Mouse (Mus musculus) neural tube, embryonic 11.5 days (tissue): ENCODE measurements around the gene Pip5k1c. TPM values are rescaled to one million over a fixed set of nuclear protein-coding genes. Genes with fewer than 3 reads are reported as not detected.

Experiments used
- ATAC-seq: fragments of 200-750 bp; cut with Nextera tagmentation; 2 replicates; pipeline ENCODE4 v1.8.0; 2017; ENCODE audit warnings: moderate number of reproducible peaks, mild to moderate bottlenecking, moderate TSS enrichment, moderate library complexity; ENCODE audit not compliant: insufficient read depth, low FRiP score, low TSS enrichment
- DNase-seq: peaks from one replicate; pipeline ENCODE4 v3.0.0-alpha.2; 2015; ENCODE audit warnings: low spot score
- H3K27ac ChIP-seq: fragments of 300-500 bp; sonication (generic); 2 replicates; pipeline ENCODE4 v1.5.1; 2014; ENCODE audit warnings: low read depth, mild to moderate bottlenecking, low read length
- H3K27me3 ChIP-seq: fragments of 300-500 bp; sonication (generic); 2 replicates; pipeline ENCODE4 v1.6.1; 2014; ENCODE audit warnings: mild to moderate bottlenecking, low read length, mixed read lengths; ENCODE audit not compliant: control insufficient read depth, insufficient read depth
- H3K36me3 ChIP-seq: fragments of 300-500 bp; sonication (generic); 2 replicates; pipeline ENCODE4 v1.6.1; 2014; ENCODE audit warnings: mild to moderate bottlenecking, low read length, moderate library complexity, mixed read lengths; ENCODE audit not compliant: control insufficient read depth, insufficient read depth
- H3K4me1 ChIP-seq: fragments of 300-500 bp; sonication (generic); 2 replicates; pipeline ENCODE4 v1.6.1; 2014; ENCODE audit warnings: low read length, mixed read lengths; ENCODE audit not compliant: control insufficient read depth, insufficient read depth
- H3K4me2 ChIP-seq: fragments of 300-500 bp; sonication (generic); 2 replicates; pipeline ENCODE4 v1.6.1; 2014; ENCODE audit warnings: low read depth, mild to moderate bottlenecking, moderate library complexity
- H3K4me3 ChIP-seq: fragments of 300-500 bp; sonication (generic); 2 replicates; pipeline ENCODE4 v1.5.1; 2014; ENCODE audit warnings: low read depth, low read length
- H3K9ac ChIP-seq: fragments of 300-500 bp; sonication (generic); 2 replicates; pipeline ENCODE4 v1.6.1; 2014; ENCODE audit warnings: mild to moderate bottlenecking, low read length
- H3K9me3 ChIP-seq: fragments of 300-500 bp; sonication (generic); 2 replicates; pipeline ENCODE4 v1.6.1; 2016; ENCODE audit warnings: low read length; ENCODE audit not compliant: control insufficient read depth
- WGBS: fragments of 180-500 bp; shearing (Covaris S2); extraction: QIAGEN DNeasy Blood & Tissue Kit; methylation state at CpG from one replicate; pipeline ENCODE4 v1.1.7; 2014; 5-methylcytosine and 5-hydroxymethylcytosine counted together
- polyA plus RNA-seq: library from polyadenylated mRNA; unstranded; fragments of >200 nt; fragmentation: Nextera tagmentation; extraction: Ambion mirVana; gene quantifications from 2 replicates; pipeline ENCODE4 v1.2.1, GENCODE M21; 2014

Pip5k1c gene
- polyA plus RNA-seq, 1 experiment from 2014 or later, result 64.6 TPM

DNA sequence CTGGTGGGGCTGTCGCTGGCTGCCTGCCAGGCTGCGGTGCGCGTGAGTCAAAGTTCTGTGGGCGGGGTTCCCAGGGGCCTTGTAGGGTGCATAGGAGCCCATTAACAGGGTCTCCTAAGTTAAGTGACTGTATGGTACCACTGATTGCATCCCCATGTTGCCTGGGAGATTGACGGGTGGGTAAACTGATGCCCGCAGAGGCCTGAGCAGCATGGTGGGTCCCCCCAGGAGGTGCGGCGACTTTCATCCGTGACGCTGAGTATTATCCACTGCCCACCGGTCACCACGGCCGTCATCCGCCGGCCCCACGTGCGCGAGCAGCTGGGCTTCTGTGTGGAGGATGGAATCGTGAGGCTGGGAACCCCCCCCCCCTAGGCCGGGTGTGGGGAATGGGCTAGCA lies 20.4 kb upstream of the Pip5k1c start:
- H3K9me3 ChIP-seq, result no peaks in the 10 kb centered on the region
- DNase-seq (no peak), ATAC-seq (no peak)
- H3K9ac ChIP-seq, result no peak overlapping the region
- no peak overlapping the region for H3K4me2 ChIP-seq
- H3K4me1 ChIP-seq, result peaks cover 6% of the 10 kb centered on the region; the same call in 1 of the 2 replicates
- no peak overlapping the region for H3K27ac ChIP-seq
- no peak overlapping the region for H3K4me3 ChIP-seq
- peaks cover 12% of the 10 kb centered on the region for H3K36me3 ChIP-seq
- WGBS, result 94% methylated on average over 21 of the region's 21 CpGs
- no peaks in the 10 kb centered on the region for H3K27me3 ChIP-seq

DNA sequence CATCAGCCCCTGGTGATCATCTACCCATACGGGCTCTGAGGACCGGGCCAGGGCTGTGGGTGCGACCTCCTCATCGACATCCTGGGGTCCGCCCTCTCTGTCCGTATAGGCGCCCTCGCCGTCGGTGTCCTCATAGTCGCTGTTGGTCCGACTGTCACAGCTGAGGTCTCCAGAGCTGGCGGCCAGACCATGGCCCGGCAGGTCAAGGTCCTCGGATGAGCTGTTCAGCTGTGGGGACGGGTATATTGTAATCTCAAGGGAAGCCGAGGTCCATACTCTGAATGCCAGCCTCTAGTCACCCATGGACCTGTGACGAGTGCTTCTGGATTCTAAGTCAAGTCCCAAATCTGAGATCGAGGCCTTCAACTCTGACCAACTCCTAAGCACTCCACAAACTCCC lies 18.9 kb upstream of the Pip5k1c start:
- Histone ChIP-seq H3K4me3 (no peak overlapping the region), H3K4me2 (no peak overlapping the region), H3K36me3 (peaks cover 12% of the 10 kb centered on the region), H3K27me3 (no peaks in the 10 kb centered on the region), H3K9me3 (no peaks in the 10 kb centered on the region), H3K4me1 (peaks cover 1% of the 10 kb centered on the region; the same call in 1 of the 2 replicates), H3K9ac (no peak overlapping the region), H3K27ac (no peak overlapping the region)
- no peak for ATAC-seq
- WGBS, result 94% methylated on average over 19 of the region's 19 CpGs
- DNase-seq, result no peak

- ATAC-seq (no peak), DNase-seq (no peak)
- no peak overlapping the region for H3K4me3 ChIP-seq
- no peak overlapping the region for H3K27ac ChIP-seq
- H3K4me1 ChIP-seq, result no peaks in the 10 kb centered on the region
- H3K9ac ChIP-seq, result no peak overlapping the region
- WGBS, result 70% methylated on average over 22 of the region's 22 CpGs
- H3K36me3 ChIP-seq, result no peaks in the 10 kb centered on the region; the same call in 1 of the 2 replicates
- H3K4me2 ChIP-seq, result no peak overlapping the region
- 0 out of 2 replicates have a peak, but pooled peaks cover 3% of the 10 kb centered on the region for H3K27me3 ChIP-seq
- no peaks in the 10 kb centered on the region for H3K9me3 ChIP-seq
These were observed 15.1 kb upstream of the Pip5k1c start for GRCm38 (mm10) chr10:81277676-81278075.

DNA sequence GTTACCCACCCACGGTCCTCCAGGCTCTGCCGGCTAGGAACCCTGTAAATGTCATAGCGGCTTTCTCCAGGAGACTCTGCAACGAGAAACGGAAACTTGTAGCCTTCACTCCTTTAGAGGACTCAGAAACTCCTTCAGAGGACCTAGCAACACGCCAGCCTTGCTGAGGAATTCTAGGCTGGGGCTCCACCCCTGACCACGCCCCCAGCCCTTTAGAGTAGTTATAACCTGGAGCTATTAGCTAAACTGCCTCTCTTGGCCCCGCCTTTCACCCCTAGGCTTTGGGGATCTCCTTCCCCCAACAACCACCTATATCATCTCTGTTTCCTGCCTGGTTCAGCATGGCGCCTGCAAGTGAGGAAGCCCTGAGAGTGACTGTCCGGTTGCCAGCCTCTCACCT lies 13.3 kb upstream of the Pip5k1c start:
- H3K4me1 ChIP-seq, result no peaks in the 10 kb centered on the region
- H3K9me3 ChIP-seq, result no peaks in the 10 kb centered on the region
- DNase-seq (no peak), ATAC-seq (no peak)
- H3K27me3 ChIP-seq, result peaks cover 20% of the 10 kb centered on the region
- WGBS, result 40% methylated on average over 10 of the region's 10 CpGs
- H3K36me3 ChIP-seq, result no peaks in the 10 kb centered on the region
- H3K9ac ChIP-seq, result no peak overlapping the region
- no peak overlapping the region for H3K27ac ChIP-seq
- no peak overlapping the region for H3K4me3 ChIP-seq
- no peak overlapping the region for H3K4me2 ChIP-seq

- H3K27me3 ChIP-seq, result peaks cover 32% of the 10 kb centered on the region
- DNase-seq (no peak), ATAC-seq (no peak)
- no peak overlapping the region for H3K4me2 ChIP-seq
- no peaks in the 10 kb centered on the region for H3K9me3 ChIP-seq
- H3K4me1 ChIP-seq, result no peaks in the 10 kb centered on the region; the same call in 1 of the 2 replicates
- 58% methylated on average over 6 of the region's 6 CpGs for WGBS
- H3K4me3 ChIP-seq, result no peak overlapping the region
- no peak overlapping the region for H3K27ac ChIP-seq
- H3K9ac ChIP-seq, result no peak overlapping the region; the same call in 1 of the 2 replicates
- no peaks in the 10 kb centered on the region for H3K36me3 ChIP-seq
These were observed 8.6 kb upstream of the Pip5k1c start for GRCm38 (mm10) chr10:81284189-81284588.

- H3K4me2 ChIP-seq, result no peak overlapping the region
- DNase-seq (no peak), ATAC-seq (no peak)
- no peak overlapping the region; the same call in 1 of the 2 replicates for H3K4me3 ChIP-seq
- H3K27me3 ChIP-seq, result peaks cover 34% of the 10 kb centered on the region
- no peak overlapping the region for H3K27ac ChIP-seq
- 10% methylated on average over 17 of the region's 17 CpGs for WGBS
- H3K9ac ChIP-seq, result no peak overlapping the region
- no peaks in the 10 kb centered on the region; the same call in 1 of the 2 replicates for H3K4me1 ChIP-seq
- no peaks in the 10 kb centered on the region for H3K9me3 ChIP-seq
- H3K36me3 ChIP-seq, result no peaks in the 10 kb centered on the region
These were observed 8.0 kb upstream of the Pip5k1c start for GRCm38 (mm10) chr10:81284719-81285118.

DNA sequence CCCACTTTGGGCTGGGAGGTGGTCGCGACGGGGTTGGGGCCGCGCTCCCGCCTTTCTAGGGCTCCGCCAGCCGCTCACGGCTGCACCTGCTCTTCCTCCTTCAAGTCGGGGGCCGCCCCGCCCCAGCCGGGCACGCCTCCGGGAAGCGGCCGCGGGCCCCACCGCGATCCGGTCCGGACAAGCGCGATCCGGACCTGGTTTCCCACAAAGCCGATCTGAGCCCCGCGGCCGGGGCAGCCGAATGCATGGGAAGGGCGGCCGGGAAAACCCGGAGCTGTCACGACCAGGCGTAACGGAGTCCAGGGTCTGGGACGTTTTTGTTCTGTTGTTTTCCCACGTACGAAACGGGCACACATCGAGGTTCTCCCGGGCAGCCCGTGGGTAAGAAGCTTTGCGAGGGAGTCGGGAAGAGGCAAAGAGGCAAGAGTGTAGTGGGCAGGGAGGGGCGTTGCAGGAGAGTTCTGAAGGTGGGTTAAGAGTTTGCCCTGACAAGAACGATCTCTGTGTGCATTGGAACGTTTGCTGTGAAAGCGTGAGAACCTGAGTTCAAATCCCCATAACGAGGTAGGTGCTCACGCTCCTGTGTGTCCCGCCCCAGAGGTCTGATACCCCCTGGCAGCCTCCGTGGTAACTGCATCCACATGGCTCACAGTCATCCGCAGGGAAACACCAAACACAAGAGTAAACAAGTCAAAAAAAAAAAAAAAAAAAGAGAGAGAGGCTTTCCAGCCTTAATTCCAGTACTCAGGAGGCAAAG lies 6.9 kb upstream of the Pip5k1c start:
- Histone ChIP-seq H3K27me3 (peaks cover 43% of the 10 kb centered on the region), H3K36me3 (no peaks in the 10 kb centered on the region), H3K4me3 (peak overlapping the region; percentile 41), H3K9me3 (no peaks in the 10 kb centered on the region), H3K4me1 (no peaks in the 10 kb centered on the region; the same call in 1 of the 2 replicates), H3K9ac (peak overlapping the region; percentile 61), H3K4me2 (peak overlapping the region; percentile 69), H3K27ac (no peak overlapping the region)
- ATAC-seq, result peak; percentile 80
- WGBS, result 2% methylated on average over 54 of the region's 54 CpGs
- peak; percentile 93 for DNase-seq

DNA sequence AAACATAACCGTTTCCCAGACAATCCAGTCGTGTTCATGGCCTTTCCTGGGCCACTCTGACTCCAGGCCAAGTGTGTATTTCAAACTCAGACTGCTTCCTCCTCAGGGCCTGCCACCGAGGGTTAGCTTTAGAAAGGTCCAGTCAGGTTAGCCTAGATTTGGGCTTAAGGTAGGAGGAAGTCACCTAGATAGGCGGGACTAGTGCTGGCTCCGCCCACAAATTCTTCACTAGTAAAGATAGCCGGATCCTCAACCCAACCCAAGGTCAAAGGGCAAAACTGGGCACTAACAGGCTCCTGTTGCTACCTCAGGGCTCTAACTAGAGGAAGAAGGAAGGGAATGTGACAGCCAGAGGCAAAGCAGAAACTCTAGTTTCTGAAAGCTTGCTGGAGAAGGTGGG lies 6.2 kb upstream of the Pip5k1c start:
- no peaks in the 10 kb centered on the region for H3K36me3 ChIP-seq
- H3K27me3 ChIP-seq, result peaks cover 49% of the 10 kb centered on the region
- WGBS, result 44% methylated on average over 6 of the region's 6 CpGs
- H3K9ac ChIP-seq, result no peak overlapping the region
- no peaks in the 10 kb centered on the region; the same call in 1 of the 2 replicates for H3K4me1 ChIP-seq
- H3K4me2 ChIP-seq, result no peak overlapping the region
- no peak overlapping the region for H3K27ac ChIP-seq
- no peak for DNase-seq
- H3K4me3 ChIP-seq, result no peak overlapping the region
- no peak for ATAC-seq
- no peaks in the 10 kb centered on the region for H3K9me3 ChIP-seq
